Mouse (Mus musculus) thymus, adult 2 months (tissue): ENCODE data around the gene Bik. TPM values are rescaled to one million over a fixed set of nuclear protein-coding genes. Genes with fewer than 3 reads are reported as not detected.
A peak's percentile ranks its signal among the peaks of the same experiment; 100 is the strongest.

ENCODE experiments used
- DNase-seq: peaks from one replicate; pipeline ENCODE4 v3.0.0; 2021
- H3K27ac ChIP-seq: fragments of 200-500 bp; 2 replicates; pipeline ENCODE4 v1.5.1; 2012; ENCODE audit warnings: low read length, control low read depth; ENCODE audit not compliant: control insufficient read depth, insufficient read depth
- H3K27me3 ChIP-seq: fragments of 200-500 bp; 2 replicates; pipeline ENCODE4 v1.6.1; 2012; ENCODE audit warnings: mild to moderate bottlenecking, low read length, moderate library complexity, mixed read lengths; ENCODE audit not compliant: control insufficient read depth, insufficient read depth
- H3K36me3 ChIP-seq: fragments of 200-500 bp; 2 replicates; pipeline ENCODE4 v1.6.1; 2012; ENCODE audit warnings: mild to moderate bottlenecking, low read length, moderate library complexity; ENCODE audit not compliant: control insufficient read depth, insufficient read depth
- H3K4me1 ChIP-seq: fragments of 200-500 bp; replicated peaks from 2 replicates; pipeline ENCODE4 v1.6.1; 2012; ENCODE audit warnings: low read length; ENCODE audit not compliant: control insufficient read depth, insufficient read depth
- H3K4me3 ChIP-seq: fragments of 200-500 bp; 2 replicates; pipeline ENCODE4 v1.5.1; 2012; ENCODE audit warnings: mild to moderate bottlenecking, low read length, control low read depth, moderate library complexity; ENCODE audit not compliant: control insufficient read depth, insufficient read depth
- CTCF ChIP-seq: fragments of 200-500 bp; IDR thresholded peaks from 2 replicates; pipeline ENCODE4 v1.5.1; 2012; ENCODE audit warnings: mild to moderate bottlenecking, control low read depth, low read length, moderate library complexity, borderline replicate concordance; ENCODE audit not compliant: control insufficient read depth, poor library complexity, insufficient read depth; ENCODE audit errors: extremely low read depth
- POLR2A ChIP-seq: fragments of 200-500 bp; IDR thresholded peaks from 2 replicates; pipeline ENCODE4 v1.6.1; 2012; ENCODE audit warnings: mild to moderate bottlenecking, low read length, control low read depth, moderate library complexity; ENCODE audit not compliant: control insufficient read depth, poor library complexity, insufficient read depth; ENCODE audit errors: extremely low read depth
- WGBS: fragments of 180-500 bp; shearing (Covaris S2); methylation state at CpG from one replicate; pipeline ENCODE4 v1.1.7; 2018; 5-methylcytosine and 5-hydroxymethylcytosine counted together
- polyA plus RNA-seq: library from polyadenylated mRNA; depleted of rRNA; stranded (reverse); fragments of >200 nt; gene quantifications from 2 replicates; pipeline ENCODE4 v1.2.3, GENCODE M21; 2012

Gene Bik
- polyA plus RNA-seq, 1 experiment: 14.7 TPM

DNA sequence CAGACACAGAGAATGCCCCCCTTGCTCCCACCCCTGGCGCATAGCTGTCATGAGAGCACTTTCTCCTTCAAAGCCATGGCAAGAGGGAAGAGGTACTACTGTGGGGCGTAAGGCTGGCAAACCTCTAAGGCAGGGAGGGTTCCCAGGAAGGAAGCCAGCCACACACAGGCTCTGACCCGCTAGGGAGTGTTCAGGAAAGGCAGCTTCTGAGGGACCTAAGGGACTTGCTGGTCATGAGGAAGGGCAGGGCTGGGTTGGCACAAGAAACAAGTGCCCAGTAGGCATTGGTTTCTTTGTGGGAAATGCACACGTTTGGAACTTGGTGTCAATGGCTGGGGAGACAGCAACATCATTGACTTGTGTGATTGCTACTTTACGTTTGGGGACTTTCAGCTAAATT lies 39.3 kb downstream of the Bik start:
- H3K27ac ChIP-seq: no peak overlapping the region
- WGBS: 86% methylated on average over 5 of the region's 5 CpGs
- H3K4me3 ChIP-seq: no peak overlapping the region
- TF ChIP-seq POLR2A: no peak
- no peak for TF ChIP-seq CTCF
- peaks cover 21% of the 10 kb centered on the region for H3K4me1 ChIP-seq
- no peaks in the 10 kb centered on the region for H3K27me3 ChIP-seq
- DNase-seq: no peak
- H3K36me3 ChIP-seq: no peaks in the 10 kb centered on the region

DNA sequence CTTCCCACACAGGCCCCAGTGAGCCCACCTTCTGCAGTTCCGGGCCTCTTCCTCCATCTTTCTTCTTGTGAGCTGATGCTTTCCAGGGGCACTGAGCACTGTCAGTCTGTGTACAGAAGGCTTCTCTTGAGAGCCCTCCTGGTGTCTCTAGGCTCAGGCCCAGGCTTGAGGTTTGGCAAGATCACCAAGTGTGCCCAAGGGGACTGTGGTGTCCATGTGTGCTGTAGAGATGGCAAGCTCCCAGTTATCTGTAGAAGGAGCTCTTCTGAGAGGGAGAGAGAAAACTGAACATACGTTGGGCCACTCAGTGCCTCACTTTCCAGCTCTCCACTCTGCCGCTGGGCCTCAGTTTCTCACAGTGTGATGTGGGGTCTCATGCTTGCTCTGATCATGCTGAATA lies 41.1 kb downstream of the Bik start:
- Histone ChIP-seq H3K4me1 (peaks cover 15% of the 10 kb centered on the region), H3K4me3 (no peak overlapping the region), H3K27ac (no peak overlapping the region), H3K36me3 (peaks cover 13% of the 10 kb centered on the region), H3K27me3 (no peaks in the 10 kb centered on the region)
- TF ChIP-seq CTCF: no peak
- TF ChIP-seq POLR2A: no peak
- 97% methylated on average over 3 of the region's 3 CpGs for WGBS
- DNase-seq: no peak

DNA sequence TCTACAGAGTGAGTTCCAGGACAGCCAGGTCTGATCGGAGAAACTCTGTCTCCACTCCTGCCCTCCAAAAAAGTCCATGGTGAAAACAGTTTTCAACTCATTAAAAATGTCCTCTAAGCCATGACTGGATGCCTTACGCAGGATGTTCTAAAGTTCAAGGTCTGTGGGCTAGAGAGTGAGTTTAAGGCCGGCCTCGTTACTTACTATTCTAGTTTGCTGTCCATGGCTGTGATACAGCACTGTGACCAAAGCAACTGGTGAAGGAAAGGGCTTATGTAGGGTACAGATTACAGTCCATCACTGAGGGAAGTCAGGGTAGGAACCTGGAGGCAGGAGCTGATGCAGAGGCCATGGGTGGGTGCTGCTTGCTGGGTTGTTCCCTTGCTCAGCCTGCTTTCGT lies 41.9 kb downstream of the Bik start:
- no peak for DNase-seq
- Histone ChIP-seq H3K4me3 (no peak overlapping the region), H3K27me3 (no peaks in the 10 kb centered on the region), H3K36me3 (peaks cover 15% of the 10 kb centered on the region), H3K27ac (no peak overlapping the region), H3K4me1 (peaks cover 15% of the 10 kb centered on the region)
- TF ChIP-seq CTCF (no peak), POLR2A (no peak)
- WGBS: 97% methylated on average over 5 of the region's 5 CpGs

DNA sequence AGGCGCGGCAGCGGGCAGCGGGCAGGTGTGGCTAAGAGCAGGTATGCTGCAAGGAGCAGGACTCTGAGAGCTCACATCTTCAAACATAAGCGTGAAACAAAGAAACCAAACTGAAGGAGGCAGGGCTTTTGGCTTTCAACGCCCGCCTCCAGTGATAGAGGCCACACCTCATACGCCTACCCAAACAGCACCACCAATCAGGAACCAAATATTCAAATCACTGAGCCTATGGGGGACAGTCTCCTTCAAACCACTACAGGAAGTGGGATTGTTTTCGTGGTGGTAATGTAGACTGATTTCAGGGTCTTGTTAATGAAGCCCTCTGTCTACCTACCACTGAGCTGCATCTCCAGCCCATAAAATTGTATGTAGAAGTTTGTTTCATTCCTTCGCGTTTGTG lies 43.0 kb downstream of the Bik start:
- Histone ChIP-seq H3K4me1 (peaks cover 8% of the 10 kb centered on the region), H3K27me3 (no peaks in the 10 kb centered on the region), H3K27ac (no peak overlapping the region), H3K4me3 (no peak overlapping the region), H3K36me3 (peaks cover 25% of the 10 kb centered on the region)
- DNase-seq: no peak
- 67% methylated on average over 11 of the region's 11 CpGs for WGBS
- TF ChIP-seq POLR2A (no peak), CTCF (no peak)

DNA sequence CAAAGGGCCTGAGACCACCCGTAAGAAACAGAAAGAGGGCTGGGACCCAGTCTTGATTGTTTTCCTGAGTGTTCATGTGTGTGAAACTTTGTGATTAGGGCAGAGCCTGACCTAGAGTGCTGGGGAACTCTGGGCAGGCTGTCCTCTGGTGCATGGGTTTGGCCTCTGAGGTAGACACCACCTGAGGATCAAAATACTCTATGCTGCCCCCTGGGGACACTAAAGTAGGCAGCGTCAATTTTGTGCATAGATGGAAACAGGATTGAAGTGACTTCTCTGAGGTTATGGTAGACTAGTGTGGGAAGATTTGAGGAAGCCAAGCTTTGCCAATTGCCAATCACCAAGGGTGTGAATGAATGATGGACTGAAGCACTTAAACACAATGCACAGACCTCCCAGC lies 44.0 kb downstream of the Bik start:
- peak; percentile 38 for DNase-seq
- H3K36me3 ChIP-seq: peaks cover 34% of the 10 kb centered on the region
- TF ChIP-seq POLR2A: no peak
- TF ChIP-seq CTCF: no peak
- H3K27me3 ChIP-seq: no peaks in the 10 kb centered on the region
- peaks cover 4% of the 10 kb centered on the region; the same call in 1 of the 2 replicates for H3K4me1 ChIP-seq
- no peak overlapping the region for H3K4me3 ChIP-seq
- no peak overlapping the region for H3K27ac ChIP-seq
- WGBS: 64% methylated on average over 2 of the region's 2 CpGs

DNA sequence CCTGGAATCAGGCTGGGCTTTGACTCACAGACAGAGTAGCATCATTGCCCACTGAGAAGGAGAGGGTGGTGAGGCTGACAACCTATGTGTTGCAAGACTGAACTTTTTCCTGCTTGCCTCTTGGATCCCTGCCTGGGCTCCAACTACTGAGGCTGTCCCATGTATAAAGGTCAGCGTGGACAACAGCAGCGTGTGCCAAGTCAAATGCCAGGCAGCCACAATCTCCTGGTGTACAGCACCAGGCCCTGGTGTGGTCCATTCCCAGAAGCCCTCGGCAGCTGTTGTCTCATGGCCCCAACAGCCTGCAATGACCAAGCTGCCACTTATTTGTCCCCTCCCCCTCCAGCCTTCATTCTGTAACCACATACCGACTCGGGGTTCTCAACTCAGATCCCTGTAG lies 45.0 kb downstream of the Bik start:
- Histone ChIP-seq H3K4me1 (no peaks in the 10 kb centered on the region; the same call in 1 of the 2 replicates), H3K27me3 (no peaks in the 10 kb centered on the region), H3K27ac (no peak overlapping the region), H3K4me3 (no peak overlapping the region), H3K36me3 (peaks cover 43% of the 10 kb centered on the region)
- 93% methylated on average over 5 of the region's 5 CpGs for WGBS
- TF ChIP-seq POLR2A (no peak), CTCF (no peak)
- no peak for DNase-seq

DNA sequence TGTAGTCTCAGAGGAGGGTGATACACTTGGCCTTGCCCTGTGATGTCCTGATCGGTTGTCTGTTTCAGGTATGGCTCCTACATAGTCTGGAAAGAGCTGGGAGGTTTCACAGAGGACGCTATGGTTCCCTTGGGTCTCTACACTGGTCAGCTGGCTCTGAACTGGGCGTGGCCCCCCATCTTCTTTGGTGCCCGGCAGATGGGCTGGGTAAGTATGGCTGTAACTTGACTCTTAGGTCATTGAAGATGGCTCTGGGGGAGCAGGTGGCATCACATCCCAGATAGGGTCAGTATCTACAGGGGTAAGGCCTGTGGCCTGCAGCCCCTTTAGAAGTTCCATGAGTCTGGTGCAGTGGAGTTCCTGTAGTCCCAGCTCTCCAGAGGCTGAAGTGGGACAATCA lies 45.5 kb downstream of the Bik start:
- 97% methylated on average over 4 of the region's 4 CpGs for WGBS
- TF ChIP-seq POLR2A (no peak), CTCF (no peak)

More for the DNA sequence above, 45.5 kb downstream of the Bik start:
- Histone ChIP-seq H3K4me3 (no peak overlapping the region), H3K4me1 (peaks cover 2% of the 10 kb centered on the region; the same call in 1 of the 2 replicates), H3K27me3 (no peaks in the 10 kb centered on the region), H3K36me3 (peaks cover 48% of the 10 kb centered on the region), H3K27ac (no peak overlapping the region)
- no peak for DNase-seq
